ENCODE assay signal across 27 mouse cellular contexts in genomic region chrX:13043780-13044179, GRCm38 (mm10).
"Had no signal": no experiment of that assay in that cellular context is flagged by ENCODE, and none has a peak within 500 bp of the region (broad histone marks: within the 10 kb centered on the region; RNA-seq: fewer than 3 reads in every experiment).

No protein-coding gene starts in this region.

- H3K4me2 ChIP-seq: heart, embryonic 11.5 days; heart, embryonic 13.5 days; heart, embryonic 15.5 days; hindbrain, embryonic 13.5 days; hindbrain, embryonic 15.5 days; kidney, embryonic 15.5 days; limb, embryonic 12.5 days; liver, embryonic 11.5 days had no signal

- H3K4me3 ChIP-seq: heart, adult 2 months; heart, embryonic 13.5 days; heart, embryonic 15.5 days; hindbrain, embryonic 13.5 days; hindbrain, embryonic 15.5 days; kidney, embryonic 15.5 days; left cerebral cortex, adult 2 months; limb, embryonic 10.5 days; limb, embryonic 12.5 days had no signal

- H3K4me1 ChIP-seq: heart, embryonic 13.5 days; hindbrain, embryonic 15.5 days had no signal

- H3K27me3 ChIP-seq: hindbrain, embryonic 15.5 days had no signal

- H3K9ac ChIP-seq: heart, embryonic 13.5 days; heart, embryonic 15.5 days; hindbrain, embryonic 13.5 days; hindbrain, embryonic 15.5 days; kidney, embryonic 15.5 days; limb, embryonic 12.5 days; liver, embryonic 14.5 days had no signal

- ATAC-seq: hindbrain, postnatal 0 days; intestine, embryonic 16.5 days had no signal

- H3K36me3 ChIP-seq: heart, embryonic 13.5 days; heart, embryonic 15.5 days; hindbrain, embryonic 13.5 days; hindbrain, embryonic 15.5 days; kidney, embryonic 15.5 days; limb, embryonic 10.5 days; limb, embryonic 12.5 days had no signal

- H3K27ac ChIP-seq: heart, adult 2 months; heart, embryonic 13.5 days; heart, embryonic 15.5 days; hindbrain, embryonic 13.5 days; hindbrain, embryonic 15.5 days; hindbrain, postnatal 0 days; kidney, embryonic 15.5 days; kidney, postnatal 0 days; left cerebral cortex, adult 2 months; limb, embryonic 10.5 days; limb, embryonic 12.5 days; liver, embryonic 14.5 days had no signal

- H3K9me3 ChIP-seq: heart, embryonic 13.5 days; heart, embryonic 15.5 days; hindbrain, embryonic 13.5 days; hindbrain, embryonic 15.5 days; kidney, embryonic 15.5 days; limb, embryonic 10.5 days; limb, embryonic 12.5 days had no signal

- DNase-seq: gastrocnemius, postnatal 10 days; gastrocnemius, postnatal 36 days; heart, adult 11 months; heart, adult 2 months; heart, postnatal 14 days; heart, postnatal 36 days; kidney, adult 11 months; kidney, adult 2 months; kidney, adult 9 months; kidney, postnatal 14 days; kidney, postnatal 36 days; layer of hippocampus, adult 9-11 months; liver had no signal
